Mouse (Mus musculus): Measurements from ENCODE around the gene Mcidas. TPM values are rescaled to one million over a fixed set of nuclear protein-coding genes. Genes with fewer than 3 reads are reported as not detected.

The Mcidas gene
- polyA plus RNA-seq (2012; rRNA removed), result 0.10 and 0.13 TPM in 2 replicates

- TF ChIP-seq POLR2A (IDR thresholded peaks at IDR 0.05; ENCODE audit: extremely low read depth, insufficient read depth, low read length) (no peak), CTCF (IDR thresholded peaks at IDR 0.05; ENCODE audit: extremely low read depth, insufficient read depth, low read length) (no peak)
- H3K4me1 ChIP-seq (ENCODE audit: control insufficient read depth, insufficient read depth, low read length), result 0 out of 2 replicates have a peak, but pooled peaks cover 2% of the 10 kb centered on the region
- peak within 1 kb of the TSS; percentile 31; the same call in 1 of the 2 replicates for H3K4me3 ChIP-seq (ENCODE audit: insufficient read depth, low read length)
- H3K27ac ChIP-seq (ENCODE audit: insufficient read depth, low read length), result no peak within 1 kb of the TSS
These were observed at the start of gene Mcidas for GRCm38 (mm10) chr13:112993531-112994152. TSS of gene Mcidas (plus strand) at chr13:112993845.

GRCm38 (mm10) chr13:112945312-112945711 is 48.3 kb upstream of the Mcidas start:
- H3K27ac ChIP-seq (ENCODE audit: insufficient read depth, low read length), result no peak overlapping the region

GRCm38 (mm10) chr13:112945900-112946299 is 47.7 kb upstream of the Mcidas start:
- Histone ChIP-seq H3K4me1 (ENCODE audit: control insufficient read depth, insufficient read depth, low read length) (no peaks in the 10 kb centered on the region), H3K4me3 (ENCODE audit: insufficient read depth, low read length) (no peak overlapping the region), H3K27ac (ENCODE audit: insufficient read depth, low read length) (no peak overlapping the region)
- TF ChIP-seq POLR2A (IDR thresholded peaks at IDR 0.05; ENCODE audit: extremely low read depth, insufficient read depth, low read length) (no peak), CTCF (IDR thresholded peaks at IDR 0.05; ENCODE audit: extremely low read depth, insufficient read depth, low read length) (no peak)

More at GRCm38 (mm10) chr13:112945312-112945711, 48.3 kb upstream of the Mcidas start:
- Histone ChIP-seq H3K4me3 (ENCODE audit: insufficient read depth, low read length) (no peak overlapping the region), H3K4me1 (ENCODE audit: control insufficient read depth, insufficient read depth, low read length) (no peaks in the 10 kb centered on the region)
- TF ChIP-seq POLR2A (IDR thresholded peaks at IDR 0.05; ENCODE audit: extremely low read depth, insufficient read depth, low read length), result no peak
- no peak for TF ChIP-seq CTCF (IDR thresholded peaks at IDR 0.05; ENCODE audit: extremely low read depth, insufficient read depth, low read length)

- no peaks in the 10 kb centered on the region for H3K4me1 ChIP-seq (ENCODE audit: control insufficient read depth, insufficient read depth, low read length)
- TF ChIP-seq POLR2A (IDR thresholded peaks at IDR 0.05; ENCODE audit: extremely low read depth, insufficient read depth, low read length) (no peak), CTCF (IDR thresholded peaks at IDR 0.05; ENCODE audit: extremely low read depth, insufficient read depth, low read length) (no peak)
- H3K27ac ChIP-seq (ENCODE audit: insufficient read depth, low read length), result no peak overlapping the region
- H3K4me3 ChIP-seq (ENCODE audit: insufficient read depth, low read length), result no peak overlapping the region
These were observed 39.6 kb upstream of the Mcidas start for GRCm38 (mm10) chr13:112954067-112954466.

- Histone ChIP-seq H3K27ac (ENCODE audit: insufficient read depth, low read length) (no peak overlapping the region), H3K4me1 (ENCODE audit: control insufficient read depth, insufficient read depth, low read length) (no peaks in the 10 kb centered on the region), H3K4me3 (ENCODE audit: insufficient read depth, low read length) (no peak overlapping the region)
- TF ChIP-seq CTCF (IDR thresholded peaks at IDR 0.05; ENCODE audit: extremely low read depth, insufficient read depth, low read length) (no peak), POLR2A (IDR thresholded peaks at IDR 0.05; ENCODE audit: extremely low read depth, insufficient read depth, low read length) (no peak)
These were observed 30.6 kb upstream of the Mcidas start for GRCm38 (mm10) chr13:112963081-112963480.

- Histone ChIP-seq H3K4me1 (ENCODE audit: control insufficient read depth, insufficient read depth, low read length) (no peaks in the 10 kb centered on the region), H3K4me3 (ENCODE audit: insufficient read depth, low read length) (no peak overlapping the region), H3K27ac (ENCODE audit: insufficient read depth, low read length) (no peak overlapping the region)
- TF ChIP-seq CTCF (IDR thresholded peaks at IDR 0.05; ENCODE audit: extremely low read depth, insufficient read depth, low read length), result no peak
- no peak for TF ChIP-seq POLR2A (IDR thresholded peaks at IDR 0.05; ENCODE audit: extremely low read depth, insufficient read depth, low read length)
These were observed 29.2 kb upstream of the Mcidas start for GRCm38 (mm10) chr13:112964421-112964820.

- Histone ChIP-seq H3K27ac (ENCODE audit: insufficient read depth, low read length) (no peak overlapping the region), H3K4me3 (ENCODE audit: insufficient read depth, low read length) (no peak overlapping the region), H3K4me1 (ENCODE audit: control insufficient read depth, insufficient read depth, low read length) (no peaks in the 10 kb centered on the region)
- no peak for TF ChIP-seq CTCF (IDR thresholded peaks at IDR 0.05; ENCODE audit: extremely low read depth, insufficient read depth, low read length)
- TF ChIP-seq POLR2A (IDR thresholded peaks at IDR 0.05; ENCODE audit: extremely low read depth, insufficient read depth, low read length), result no peak
These were observed 26.4 kb upstream of the Mcidas start for GRCm38 (mm10) chr13:112967267-112967666.

GRCm38 (mm10) chr13:112976720-112977119 is 16.9 kb upstream of the Mcidas start:
- Histone ChIP-seq H3K4me1 (ENCODE audit: control insufficient read depth, insufficient read depth, low read length) (no peaks in the 10 kb centered on the region), H3K27ac (ENCODE audit: insufficient read depth, low read length) (no peak overlapping the region), H3K4me3 (ENCODE audit: insufficient read depth, low read length) (no peak overlapping the region)
- TF ChIP-seq POLR2A (IDR thresholded peaks at IDR 0.05; ENCODE audit: extremely low read depth, insufficient read depth, low read length) (no peak), CTCF (IDR thresholded peaks at IDR 0.05; ENCODE audit: extremely low read depth, insufficient read depth, low read length) (no peak)

GRCm38 (mm10) chr13:112985605-112986450 is 7.8 kb upstream of the Mcidas start:
- TF ChIP-seq CTCF (IDR thresholded peaks at IDR 0.05; ENCODE audit: extremely low read depth, insufficient read depth, low read length), result no peak
- TF ChIP-seq POLR2A (IDR thresholded peaks at IDR 0.05; ENCODE audit: extremely low read depth, insufficient read depth, low read length), result no peak
- Histone ChIP-seq H3K27ac (ENCODE audit: insufficient read depth, low read length) (no peak overlapping the region), H3K4me3 (ENCODE audit: insufficient read depth, low read length) (no peak overlapping the region), H3K4me1 (ENCODE audit: control insufficient read depth, insufficient read depth, low read length) (0 out of 2 replicates have a peak, but pooled peaks cover 2% of the 10 kb centered on the region)
